Mouse (Mus musculus) frontal cortex, postnatal 36 days (tissue): Measurements from ENCODE around the gene Ptms.
A peak's percentile ranks its signal among the peaks of the same experiment; 100 is the strongest.

ENCODE experiments used
- DNase-seq, 2 experiments: peaks; one replicate each; pipeline ENCODE4 v3.0.0; 2022; ENCODE audit warnings: low spot score in 2 of 2

The Ptms gene

DNA sequence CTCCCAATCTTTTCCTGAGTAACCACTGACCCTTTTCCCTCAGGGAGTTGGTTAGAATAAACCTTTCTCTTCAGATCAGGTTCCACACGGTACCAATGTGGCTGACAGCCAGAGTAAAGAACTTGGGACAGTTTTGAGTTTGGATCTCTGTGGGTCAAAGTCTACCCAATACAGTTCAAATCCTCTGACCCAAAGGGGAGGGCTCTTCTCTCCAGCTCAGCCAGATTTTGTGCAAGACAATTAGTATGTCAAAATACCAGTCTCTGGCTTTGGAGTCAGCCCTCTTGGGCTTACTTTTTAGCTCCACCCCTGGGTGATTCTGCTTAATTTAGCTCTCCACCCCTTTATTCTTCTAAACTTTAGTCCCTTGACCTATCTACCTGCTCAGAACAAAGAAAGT is 10.3 kb upstream of the Ptms start:
- DNase-seq, result no peak

DNA sequence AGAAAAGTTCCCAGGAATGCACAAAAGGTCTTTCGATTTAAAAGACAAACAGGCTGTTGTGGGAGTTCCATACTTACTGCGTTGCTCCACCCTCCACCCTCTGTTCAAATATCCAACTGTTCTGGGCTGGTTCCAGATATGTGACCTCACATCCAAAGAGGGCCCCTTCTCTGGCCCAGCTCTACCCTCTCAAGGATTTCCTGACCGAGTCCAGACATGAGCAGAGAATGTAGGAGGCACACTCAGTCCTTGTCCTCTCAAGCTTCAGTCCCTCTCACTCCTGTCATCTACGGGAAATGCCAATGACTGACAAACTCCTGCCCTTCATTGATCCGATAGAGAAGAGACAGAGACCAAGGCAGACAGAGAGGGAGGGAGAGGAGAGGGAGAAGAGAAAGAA is 6.0 kb upstream of the Ptms start:
- DNase-seq, result no peak

DNA sequence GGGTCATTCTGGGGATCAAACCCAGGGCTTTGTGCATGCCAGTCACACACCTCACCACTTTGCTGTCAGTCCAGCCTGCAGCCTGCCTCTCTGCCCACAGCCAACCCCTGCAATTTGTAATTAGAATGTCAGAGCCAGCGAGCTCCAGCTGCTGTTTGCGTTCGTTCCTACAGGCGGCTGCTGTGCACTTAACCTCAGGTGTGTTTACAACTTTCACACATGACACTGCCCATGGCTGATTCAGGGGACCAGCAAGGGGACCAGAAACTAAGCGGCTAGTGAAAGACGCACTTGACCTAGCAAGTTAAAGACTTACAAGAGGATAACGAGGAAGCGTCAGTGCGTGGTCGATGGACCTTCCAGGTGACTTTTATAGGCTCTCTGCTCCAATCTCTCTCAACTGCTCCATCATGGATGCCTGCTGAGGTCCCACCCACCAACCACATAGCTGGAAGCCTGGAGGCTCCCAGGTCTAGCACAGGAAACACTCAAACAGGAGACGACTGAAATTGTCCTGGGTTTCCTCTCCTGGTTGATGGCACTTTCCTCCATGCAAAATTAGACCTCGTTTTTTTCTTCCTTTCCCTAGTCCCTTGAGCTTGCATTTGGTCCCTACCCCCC is 5.4 kb upstream of the Ptms start:
- DNase-seq, result no peak

DNA sequence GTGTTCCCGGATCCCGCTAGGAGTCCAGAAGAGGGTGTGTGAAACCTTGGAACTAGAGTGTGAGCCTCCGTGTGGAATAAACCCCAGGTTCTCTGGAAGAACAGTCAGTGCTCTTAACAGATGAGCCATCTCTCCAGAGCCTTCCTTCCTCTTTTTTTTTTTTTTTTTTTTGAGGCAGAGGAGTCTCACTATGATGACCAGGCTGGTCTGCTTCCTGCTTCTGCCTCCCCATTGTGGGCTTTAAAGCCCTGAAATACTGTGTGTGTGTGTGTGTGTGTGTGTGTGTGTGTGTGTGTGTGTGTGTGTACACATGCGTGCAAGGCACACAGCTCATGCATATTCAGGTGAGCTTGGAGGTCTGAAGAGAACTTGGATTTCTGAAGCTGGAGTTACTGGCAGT is 1.6 kb upstream of the Ptms start:
- DNase-seq, result no peak

DNA sequence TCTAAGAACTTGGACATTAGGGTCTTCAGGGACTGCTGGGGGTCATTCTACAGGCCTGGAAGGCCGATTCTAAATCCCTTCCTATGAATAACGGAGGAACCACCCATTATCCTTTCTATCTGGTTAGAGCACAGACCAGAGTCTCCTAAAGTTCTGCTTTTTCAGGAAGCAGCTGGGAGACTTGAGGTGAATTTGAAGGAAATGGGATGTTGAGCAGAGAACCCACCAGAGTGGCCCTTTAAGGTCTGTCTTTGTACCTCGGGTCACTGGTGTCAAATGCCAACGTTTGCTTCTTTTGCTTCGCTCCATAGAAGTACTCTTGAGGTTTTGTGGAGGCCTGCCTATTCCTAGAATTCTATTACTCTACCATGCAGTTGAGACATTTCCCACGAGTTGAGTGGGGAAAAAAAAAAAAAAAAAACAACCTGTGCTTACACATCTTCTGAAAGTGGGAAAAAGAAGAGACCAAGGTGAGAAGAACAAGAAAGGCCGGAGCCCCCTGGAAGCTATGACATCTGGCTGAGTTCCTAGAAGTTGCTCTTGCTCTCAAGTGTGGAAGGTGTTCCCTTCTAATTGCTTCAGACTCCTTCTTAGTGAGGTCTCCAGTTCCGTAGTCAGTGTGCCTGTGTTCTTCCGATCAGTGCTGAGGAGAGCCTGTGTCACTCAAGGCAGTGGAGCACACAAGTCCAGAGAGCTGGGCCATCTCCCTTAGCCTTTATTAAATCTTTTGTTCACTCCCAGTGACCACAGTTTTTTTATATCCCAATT is 599 bp upstream of the Ptms start:
- no peak for DNase-seq

DNA sequence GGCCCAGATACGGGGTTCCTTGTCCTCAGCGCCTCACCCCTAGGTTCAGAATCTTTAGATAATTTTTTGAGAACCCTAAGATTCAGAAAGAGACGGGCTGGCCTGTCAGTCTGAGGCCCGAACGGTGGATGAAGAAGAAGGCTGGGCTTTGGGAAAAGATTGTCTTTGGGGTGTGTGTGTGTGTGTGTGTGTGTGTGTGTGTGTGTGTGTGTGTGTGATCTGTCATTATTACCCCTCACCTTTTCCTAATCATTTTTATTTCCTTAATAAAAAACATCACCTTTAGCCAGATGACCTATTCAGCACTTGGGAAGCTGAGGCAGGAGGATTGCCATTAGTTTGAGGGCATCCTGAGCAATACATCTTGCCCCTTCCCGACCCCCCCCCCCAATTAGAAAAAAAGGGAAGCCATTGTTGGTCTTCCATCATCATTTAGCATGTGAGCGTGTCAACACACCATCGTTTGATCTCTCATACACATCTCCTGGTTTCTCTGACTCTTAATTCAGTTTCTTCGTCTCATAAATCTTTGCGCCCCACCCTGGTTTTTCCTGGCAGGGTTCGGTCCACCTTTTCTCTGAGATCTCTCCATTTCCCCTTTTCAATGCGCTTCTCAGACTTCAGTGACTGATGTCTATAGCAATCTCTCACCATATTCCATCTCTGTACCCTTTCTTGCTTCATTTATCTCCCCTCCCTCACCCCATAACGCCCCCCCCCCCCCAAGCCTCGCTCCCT is 844 bp downstream of the Ptms start:
- DNase-seq, result no peak

DNA sequence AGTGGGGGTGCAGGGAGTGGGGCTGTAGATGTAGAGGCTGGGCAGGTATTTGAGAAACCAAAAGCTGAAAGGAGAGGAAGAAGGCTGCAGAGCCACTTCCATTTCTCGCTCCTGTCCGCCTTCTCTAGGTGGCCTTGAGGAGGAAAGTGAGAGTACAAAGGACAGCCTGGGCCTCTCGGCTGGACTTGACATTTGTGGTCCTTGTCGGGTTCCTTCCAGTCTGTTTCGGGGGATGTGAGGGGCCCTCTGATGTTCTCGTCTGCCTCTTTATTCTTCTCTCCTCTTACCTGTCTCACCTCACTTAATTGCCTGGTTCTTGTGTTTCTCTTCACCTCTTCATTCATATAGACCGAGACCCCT is 1.6 kb downstream of the Ptms start:
- DNase-seq, result no peak

DNA sequence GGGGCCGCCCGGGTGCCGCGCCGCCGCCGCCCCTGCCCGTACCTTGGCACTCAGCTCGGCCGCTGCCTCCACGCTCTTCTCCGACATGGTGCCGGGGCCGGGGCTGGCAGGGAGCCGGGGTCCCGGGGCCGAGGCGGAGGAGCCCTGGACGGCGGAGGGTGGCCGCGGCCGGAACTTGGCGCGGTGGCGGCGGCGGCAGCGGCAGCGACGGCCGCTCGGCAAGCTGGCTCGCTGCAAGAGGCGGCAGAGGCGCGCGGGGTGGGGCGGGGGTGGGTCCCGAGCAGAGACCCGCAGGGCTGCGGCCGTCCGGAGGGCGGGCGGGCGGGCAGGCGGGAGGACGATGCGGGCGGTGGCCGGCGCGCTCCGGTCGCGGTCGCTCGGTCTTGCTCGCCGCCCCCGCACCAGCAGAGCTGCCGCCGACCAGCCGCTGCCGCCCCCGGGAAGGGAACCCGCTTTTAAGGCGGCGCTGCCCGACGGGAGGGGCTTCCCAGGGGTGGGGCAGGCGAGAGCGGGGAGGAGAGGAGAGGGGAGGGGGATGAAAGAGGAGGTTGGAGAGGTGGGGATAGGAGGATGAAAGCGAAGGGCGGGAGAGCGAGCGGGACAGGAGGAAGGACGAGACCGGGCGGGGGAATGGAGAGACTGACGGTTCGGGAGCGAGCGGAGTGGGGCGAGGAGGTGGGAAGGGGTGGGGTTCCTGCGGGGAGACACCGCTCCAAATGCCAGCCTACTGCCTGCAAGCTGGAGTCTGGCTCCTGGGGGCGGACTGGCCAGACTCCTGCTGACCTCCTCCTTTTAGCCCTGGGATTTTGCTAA is 2.2 kb downstream of the Ptms start:
- peak; percentile 90 for DNase-seq

DNA sequence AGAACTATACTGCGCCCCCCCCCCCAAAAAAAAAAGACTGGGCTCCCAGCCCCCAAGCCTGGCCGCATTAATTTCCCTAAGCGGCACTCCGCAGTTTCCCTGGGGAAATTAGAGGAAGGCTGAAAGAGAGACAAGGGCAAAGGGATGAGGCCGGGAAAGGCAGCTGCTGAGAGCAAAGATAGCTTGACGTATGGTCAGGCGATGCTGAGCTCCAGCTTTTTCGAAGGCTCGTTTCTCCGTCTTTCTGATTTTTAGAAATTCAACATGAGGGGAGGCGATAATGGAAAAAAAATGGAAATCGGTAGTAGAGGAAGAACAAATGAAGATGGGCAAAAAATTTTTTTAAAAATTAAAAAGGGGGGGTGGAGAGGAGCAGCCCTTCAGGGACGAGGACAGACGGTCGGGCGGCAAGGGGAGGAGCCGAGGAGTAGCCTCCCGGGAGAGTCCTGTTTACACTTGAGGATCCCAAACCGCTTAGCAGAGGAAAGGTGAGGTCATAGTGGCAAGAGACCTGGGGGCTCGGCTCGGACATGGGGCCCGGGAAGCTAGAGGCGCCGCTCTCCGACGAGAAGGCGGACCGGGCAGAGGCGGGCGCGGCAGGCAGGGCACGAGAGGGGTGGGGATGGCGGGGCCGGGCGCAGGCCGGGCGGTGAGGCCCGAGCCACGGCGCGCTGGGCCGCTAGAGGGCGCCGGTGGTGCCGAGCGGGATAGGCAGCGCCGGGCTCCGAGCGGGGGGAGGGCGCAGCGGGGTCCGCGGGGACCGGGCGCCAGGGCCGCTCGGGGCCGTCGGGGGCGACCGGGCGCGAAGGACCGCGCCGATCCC is 3.0 kb downstream of the Ptms start:
- DNase-seq, result peak; percentile 86 to 87

DNA sequence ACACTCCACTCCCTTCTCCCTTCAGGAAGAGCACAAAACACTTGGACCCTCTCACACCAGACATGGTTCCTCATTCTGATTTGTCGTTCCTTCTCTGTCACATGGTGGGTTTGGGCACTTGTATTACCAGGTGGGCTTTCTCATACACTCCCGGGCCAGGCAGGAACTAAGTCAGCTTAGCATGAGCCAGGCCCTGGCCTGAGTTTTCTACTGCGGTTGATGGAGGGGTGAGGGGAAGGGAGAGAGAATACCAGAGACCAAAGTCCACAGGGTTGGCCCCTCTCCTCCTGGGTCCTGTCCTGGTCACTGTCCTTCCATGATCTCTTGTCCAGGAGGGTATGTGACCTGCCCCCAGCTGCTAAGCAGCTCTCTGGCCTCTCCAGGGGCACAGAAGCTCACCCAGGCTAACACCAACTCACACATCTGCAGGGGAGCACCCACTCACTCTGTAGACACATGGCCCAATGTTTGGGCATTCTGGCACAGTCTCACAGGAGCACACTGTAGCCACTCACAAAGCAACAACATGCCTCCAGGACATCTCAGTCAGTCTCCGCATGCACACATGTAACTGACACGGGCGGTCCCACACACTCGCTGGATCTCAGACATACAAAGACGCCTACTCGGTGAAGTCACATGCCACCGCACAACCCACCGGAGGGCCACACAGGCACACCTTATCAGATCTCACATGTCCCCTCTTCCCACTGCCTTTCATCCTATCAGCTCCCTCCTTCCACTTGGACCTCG is 3.8 kb downstream of the Ptms start:
- DNase-seq, result peak in 1 of 2 experiments; percentile 82

DNA sequence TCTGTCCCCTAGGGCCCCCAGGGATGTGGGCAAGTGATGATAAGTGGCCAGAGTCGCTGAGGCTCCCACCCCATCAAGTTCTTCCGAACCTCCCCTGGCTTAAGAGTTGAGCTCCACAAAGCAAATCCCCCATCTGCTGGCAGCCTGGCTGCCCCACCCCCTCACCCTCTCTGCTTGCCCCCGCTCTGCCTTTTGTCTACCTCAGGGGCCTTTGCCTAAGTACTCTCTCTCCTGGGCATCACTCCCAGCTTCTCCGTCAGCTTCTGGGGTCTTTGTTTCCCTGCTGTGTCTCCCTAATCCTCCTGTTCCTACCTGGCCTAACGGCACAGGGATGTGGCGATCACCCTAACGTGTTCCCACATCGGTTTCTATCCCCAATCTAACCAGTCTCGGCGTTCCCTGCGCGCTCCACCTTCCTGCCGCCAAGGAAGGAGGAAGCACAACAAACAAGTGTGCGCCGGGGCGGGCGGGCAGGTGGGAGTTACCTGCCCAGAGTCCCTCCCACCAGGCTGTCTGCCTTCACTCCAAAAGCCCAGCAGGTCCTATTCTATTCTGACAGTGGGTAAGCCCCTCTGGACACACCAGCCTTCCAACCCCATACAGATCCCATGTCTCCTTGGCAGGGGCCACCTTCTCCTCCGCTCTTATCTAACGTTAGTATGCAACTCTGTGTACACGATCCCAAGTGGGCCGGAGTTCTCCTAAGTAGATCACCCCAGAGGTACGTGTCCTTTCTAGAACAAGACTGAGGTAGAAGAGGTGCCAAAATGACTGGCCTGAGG is 4.6 kb downstream of the Ptms start:
- DNase-seq, result no peak

DNA sequence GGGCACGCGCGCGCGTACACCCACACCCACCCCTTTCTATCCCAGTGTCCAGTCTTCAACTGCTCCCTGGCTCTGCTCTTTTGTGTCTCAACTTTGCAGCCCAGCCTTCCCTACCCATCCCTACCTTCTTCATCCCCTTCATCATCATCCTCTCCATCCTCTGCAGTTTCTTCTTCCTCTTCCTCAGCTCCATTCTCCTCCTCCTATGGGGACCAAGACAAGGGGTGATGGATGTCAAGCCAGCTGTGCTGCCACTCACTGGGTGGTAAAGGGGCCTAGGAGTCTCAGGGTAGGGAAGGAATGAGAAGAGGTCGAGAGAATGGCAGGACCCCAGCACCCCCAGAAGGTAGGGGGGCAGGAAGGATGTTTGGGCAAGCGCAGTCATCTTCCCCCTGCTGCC is 5.4 kb downstream of the Ptms start:
- DNase-seq, result no peak

DNA sequence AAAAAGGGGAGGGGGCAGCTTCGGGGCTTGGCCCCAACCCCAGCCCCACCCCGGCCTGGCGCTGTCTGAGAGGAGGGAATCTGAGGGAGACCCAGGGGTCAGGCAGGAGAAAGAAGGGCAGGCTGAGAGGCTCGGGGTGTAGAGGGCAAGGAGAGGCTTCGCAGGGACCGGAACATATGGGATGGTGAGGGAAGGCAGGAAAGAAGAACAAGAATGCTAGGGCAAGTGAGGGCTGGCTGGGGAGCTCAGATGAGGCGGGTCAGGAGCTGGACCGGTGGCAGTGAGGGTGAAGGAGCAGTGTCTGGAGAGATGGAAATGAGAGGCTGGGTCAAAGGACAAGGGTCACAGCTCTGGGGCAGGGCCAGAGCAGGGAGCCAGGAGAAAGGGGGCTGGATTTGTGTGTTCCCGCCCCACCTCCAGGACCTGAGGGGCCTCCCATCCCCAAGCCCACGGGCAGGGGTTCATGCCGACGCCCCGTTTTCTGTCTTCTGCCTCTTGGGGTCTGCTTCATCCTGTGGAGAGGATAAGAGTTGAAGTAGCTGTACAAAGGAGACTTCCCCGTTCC is 6.1 kb downstream of the Ptms start:
- DNase-seq, result no peak

DNA sequence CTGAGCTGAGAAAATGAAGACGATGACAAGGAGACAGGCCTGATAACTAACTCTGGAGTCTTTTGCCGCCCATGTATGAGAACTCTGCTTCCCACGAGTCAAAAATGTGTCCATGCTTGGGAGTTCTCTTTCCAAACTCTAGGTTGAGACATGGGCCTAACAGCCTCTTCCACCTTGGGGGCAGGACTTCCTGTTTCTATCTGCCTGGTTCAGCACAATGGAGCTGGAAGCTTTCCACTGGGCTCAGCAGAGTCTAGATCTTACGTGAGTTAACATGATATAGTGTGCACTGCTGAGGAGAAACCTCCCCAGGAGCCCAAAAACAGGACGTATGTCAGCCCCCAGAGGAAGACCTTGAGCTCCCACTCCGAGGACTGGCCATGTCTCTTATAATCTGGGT is 6.7 kb downstream of the Ptms start:
- no peak for DNase-seq

DNA sequence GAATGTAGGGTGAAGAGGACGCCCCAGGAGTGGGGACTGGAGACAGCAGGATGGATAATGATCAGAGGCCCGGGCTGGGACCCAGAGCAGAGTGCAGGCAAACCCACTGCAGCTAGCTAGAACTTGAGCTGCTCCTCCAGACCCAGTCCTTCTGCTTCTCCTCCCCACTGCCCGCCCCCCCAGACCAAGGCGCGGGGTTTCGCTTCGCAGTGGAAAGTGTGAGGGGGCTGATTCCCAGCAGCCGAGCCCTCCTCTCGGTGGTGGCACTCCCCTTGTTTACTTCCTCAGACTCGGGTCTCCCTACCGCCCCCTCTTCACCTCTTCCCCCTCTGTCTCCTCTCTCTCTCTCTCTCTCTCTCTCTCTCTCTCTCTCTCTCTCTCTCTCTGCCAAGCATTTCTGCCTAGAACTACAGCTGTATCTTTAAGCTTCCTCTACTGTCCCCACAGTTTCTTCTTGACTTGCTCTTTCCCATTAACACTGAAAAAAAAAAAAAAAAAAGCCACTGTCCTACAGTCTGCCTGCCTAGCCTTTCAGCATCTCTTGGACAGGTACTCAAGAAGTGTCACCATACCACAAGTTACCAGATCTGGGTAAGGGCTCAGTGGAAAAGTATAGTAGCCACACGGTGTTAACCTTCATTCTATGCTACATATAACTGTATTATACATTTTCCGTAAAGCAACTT is 8.2 kb downstream of the Ptms start, which contains the start of gene Lag3:
Gene Lag3, minus strand, starts transcription at position 173 of the 686 bp plus-strand sequence.
- DNase-seq, result no peak

DNA sequence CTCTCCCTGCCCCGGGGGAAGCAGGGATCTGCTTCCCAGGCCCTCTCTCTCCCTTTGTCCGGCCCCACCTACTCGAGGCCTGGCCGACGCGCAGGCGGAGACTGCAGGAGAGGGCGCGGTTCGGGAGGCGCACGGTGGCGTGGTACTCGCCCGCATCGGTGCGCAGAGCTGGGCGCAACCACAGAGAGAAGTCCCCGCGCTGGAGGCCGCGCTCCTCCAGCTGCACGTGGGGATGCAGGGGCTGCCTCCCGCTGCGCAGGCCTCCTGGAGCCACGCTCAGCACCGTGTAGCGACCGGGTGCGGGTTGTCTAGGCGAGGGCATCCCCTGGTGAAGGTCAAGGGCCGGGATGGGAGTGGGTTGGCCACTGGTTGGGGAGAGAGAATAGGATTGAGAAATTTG is 9.9 kb downstream of the Ptms start:
- no peak for DNase-seq

DNA sequence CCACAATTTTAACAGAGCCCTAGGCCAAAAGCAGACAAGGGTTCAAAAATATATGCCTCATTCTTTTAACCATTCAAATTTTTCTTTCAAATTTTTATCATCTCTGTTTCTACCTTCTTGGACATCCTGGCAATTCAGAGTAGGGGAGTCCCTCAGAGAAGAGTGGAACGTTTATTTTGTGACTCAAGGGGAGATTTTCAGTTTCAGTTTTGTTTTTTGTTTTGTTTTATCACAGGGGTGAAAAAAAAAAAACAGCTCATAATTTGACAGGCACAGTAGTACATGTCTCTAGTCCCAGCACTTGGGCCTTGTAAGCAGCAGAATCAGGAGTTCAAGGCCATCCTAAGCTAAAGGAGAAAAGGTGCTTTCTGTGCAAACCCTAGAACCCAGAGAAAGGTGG is 12.1 kb downstream of the Ptms start:
- DNase-seq, result no peak

DNA sequence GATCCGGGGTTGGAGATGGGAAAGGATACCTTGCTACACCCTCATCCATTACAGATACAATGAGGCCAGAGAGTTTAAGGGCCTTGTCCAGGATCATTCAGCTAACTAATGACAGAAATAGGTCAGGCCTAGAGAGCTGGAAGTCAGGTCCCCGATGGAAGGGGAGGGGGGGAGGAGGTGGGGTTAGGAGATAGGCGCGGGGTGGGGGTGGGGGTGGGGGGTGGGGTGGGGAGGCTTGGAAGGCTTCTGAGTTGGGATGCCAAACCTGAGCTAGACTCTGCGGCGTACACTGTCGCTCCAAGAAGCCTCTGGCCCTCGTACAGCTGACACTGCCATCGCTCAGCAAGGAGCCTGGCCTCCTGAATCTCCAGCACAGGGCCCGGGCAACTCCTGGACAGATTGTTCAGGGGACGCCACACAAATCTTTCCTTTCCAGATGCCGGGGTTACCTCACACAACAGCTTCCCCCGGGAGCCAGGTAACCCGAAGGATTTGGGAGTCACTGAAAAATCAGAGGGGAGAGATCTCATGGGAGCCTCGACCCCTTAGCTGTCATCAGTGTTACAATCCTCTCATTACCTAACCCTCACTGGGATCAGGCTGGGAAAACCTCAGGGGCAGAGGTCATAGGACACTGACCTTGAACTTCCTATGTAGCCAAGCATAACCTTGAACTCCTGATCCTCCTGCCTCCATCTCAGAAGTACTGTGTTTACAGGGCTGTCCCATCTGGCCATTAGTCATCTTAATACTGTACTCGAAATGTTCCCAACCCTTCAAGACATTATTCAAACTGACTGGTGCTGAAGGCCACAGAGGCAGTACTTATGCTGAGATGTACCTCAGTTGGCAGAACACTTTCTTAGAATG is 14.7 kb downstream of the Ptms start:
- DNase-seq, result no peak
